Mouse (Mus musculus): Measurements from ENCODE around the gene Dnajc3. TPM values are rescaled to one million over a fixed set of nuclear protein-coding genes. Genes with fewer than 3 reads are reported as not detected.

Gene Dnajc3
- total RNA-seq, 1 experiment from 2014 or later: 74.5 TPM

DNA sequence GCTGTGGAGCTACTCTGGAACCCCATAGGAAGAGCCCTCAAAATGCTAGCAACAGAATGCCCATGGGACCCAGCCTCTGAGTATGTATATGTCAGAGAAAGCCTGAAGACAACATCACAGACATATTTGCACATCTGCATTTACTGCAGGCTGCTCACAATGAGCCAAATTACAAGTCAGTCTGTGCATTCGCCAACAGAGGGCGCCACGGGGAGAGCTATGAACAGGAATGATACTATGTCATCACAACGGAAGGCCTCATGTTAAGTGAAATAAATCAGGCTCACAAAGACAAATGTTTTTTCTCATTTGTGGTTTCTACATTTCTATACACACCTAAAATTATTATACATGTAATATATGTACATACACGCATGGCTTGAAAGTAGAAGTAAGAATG, 88.1 kb downstream of the Dnajc3 start:
- peak; percentile 48 for ATAC-seq (replicated peaks; ENCODE audit: low read depth, poor library complexity, severe bottlenecking)

DNA sequence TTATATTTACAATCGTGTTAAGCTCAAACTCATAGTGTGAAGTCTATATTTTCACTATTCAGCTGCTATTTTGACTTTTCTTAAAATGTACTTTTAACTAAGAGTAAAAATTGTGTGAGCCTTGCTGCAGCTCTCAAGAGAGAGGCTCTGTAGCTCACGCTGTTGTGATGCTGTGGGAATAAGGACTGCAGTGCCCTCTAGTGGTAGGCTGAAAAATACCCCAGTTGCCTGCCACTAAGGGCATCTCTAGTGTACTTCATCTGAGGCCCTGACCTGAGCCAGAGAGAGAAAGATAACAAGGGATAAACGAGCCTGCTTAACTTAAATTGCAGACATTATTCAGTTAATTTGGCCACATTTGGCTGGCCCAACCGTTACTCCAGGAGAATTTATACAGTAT, 89.4 kb downstream of the Dnajc3 start:
- peak; percentile 100 for ATAC-seq (replicated peaks; ENCODE audit: low read depth, poor library complexity, severe bottlenecking)

DNA sequence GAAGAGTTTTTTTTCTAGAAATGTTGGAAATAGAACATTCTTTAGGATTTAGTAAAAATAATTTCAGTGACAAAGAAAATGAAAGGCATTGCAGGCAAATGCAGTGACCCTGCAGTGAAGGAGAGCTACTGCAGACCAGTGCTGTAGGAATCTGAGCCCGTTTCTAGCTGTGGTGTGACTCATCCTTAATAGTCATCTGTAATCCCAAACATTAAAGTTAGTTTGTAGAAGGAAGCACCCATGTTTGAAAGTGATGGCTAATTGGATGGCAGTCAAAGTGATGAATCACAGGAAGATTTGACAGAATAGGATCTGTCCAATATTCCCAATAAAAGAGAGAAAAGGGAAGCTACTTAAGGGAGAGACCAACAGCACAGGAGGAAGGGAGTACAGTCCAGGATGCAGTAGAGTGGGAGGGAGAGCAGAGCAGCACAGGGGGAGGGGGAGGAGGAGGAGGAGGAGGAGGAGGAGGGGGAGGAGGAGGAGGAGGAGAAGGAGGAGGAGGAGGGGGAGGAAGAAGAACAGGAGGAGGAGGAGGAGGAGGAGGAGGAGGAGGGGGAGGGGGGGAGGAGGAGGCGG, 90.0 kb downstream of the Dnajc3 start:
- ATAC-seq (replicated peaks; ENCODE audit: low read depth, poor library complexity, severe bottlenecking): no peak

Other genes with a start within 250 kb of the Dnajc3 start
- 15.0 and 17.6 TPM in 2 replicates for gene Abcc4, start 231.8 kb upstream of the Dnajc3 start, total RNA-seq (2017)
- gene Cldn10, start 150.1 kb upstream of the Dnajc3 start, total RNA-seq (2017): 0.05 TPM in 1 of 2 replicates, not detected in the other
- 0.32 and 1.6 TPM in 2 replicates for gene Dzip1, start 12.5 kb upstream of the Dnajc3 start, total RNA-seq (2017)
- 4.1 and 6.5 TPM in 2 replicates for gene Uggt2, start 161.5 kb downstream of the Dnajc3 start, total RNA-seq (2017)
- not detected in 2 replicates for gene Hs6st3, start 200.4 kb downstream of the Dnajc3 start, total RNA-seq (2017)